Mouse (Mus musculus) CH12.LX (cell line): ENCODE data around the gene Klrd1. TPM values are rescaled to one million over a fixed set of nuclear protein-coding genes. Genes with fewer than 3 reads are reported as not detected.
"Not testable (repeated sequence)": the region's sequence is repeated elsewhere in the genome, so short reads cannot be mapped to it uniquely, and the experiment has no call there.

Experiments used
- DNase-seq: peaks from one replicate; pipeline ENCODE4 v3.0.0-alpha.2; 2013; ENCODE audit errors: extremely low read depth
- H3K27ac ChIP-seq: 2 replicates; pipeline ENCODE4 v1.5.1; 2012; ENCODE audit warnings: low read depth, mild to moderate bottlenecking, control low read depth, moderate library complexity; ENCODE audit not compliant: insufficient read depth
- H3K27me3 ChIP-seq: replicated peaks from 2 replicates; pipeline ENCODE3; 2012; ENCODE audit warnings: inconsistent platforms
- H3K36me3 ChIP-seq, 2 experiments: replicated peaks in 1 of 2; 2 replicates each; pipeline versions ENCODE3 to v1.6.1; 2012; ENCODE audit warnings: inconsistent platforms in 1 of 2, low read length in 1 of 2, mild to moderate bottlenecking in 1 of 2, mixed read lengths in 1 of 2, moderate library complexity in 1 of 2; ENCODE audit not compliant: control insufficient read depth in 1 of 2, insufficient read depth in 1 of 2
- H3K4me1 ChIP-seq, 2 experiments: 2 replicates each; pipeline ENCODE4 v1.6.1; 2012; ENCODE audit warnings: inconsistent platforms in 1 of 2, moderate library complexity in 1 of 2; ENCODE audit not compliant: insufficient read depth in 2 of 2, control insufficient read depth in 1 of 2
- H3K4me2 ChIP-seq: 2 replicates; pipeline ENCODE4 v1.6.1; 2012; ENCODE audit warnings: low read depth, mild to moderate bottlenecking, control low read depth; ENCODE audit not compliant: poor library complexity, insufficient read depth, severe bottlenecking
- H3K4me3 ChIP-seq, 3 experiments: fragments of 150-350 bp in 1 of 3; sonication (generic) in 1 of 3; replicated peaks in 1 of 3; 2 replicates each; pipeline versions ENCODE3 to v1.5.1; 2011 to 2012; ENCODE audit warnings: low read depth in 2 of 3, low read length in 2 of 3, mild to moderate bottlenecking in 2 of 3, moderate library complexity in 2 of 3, control low read depth in 1 of 3, improper control_type of control experiment in 1 of 3, inconsistent platforms in 1 of 3, mixed read lengths in 1 of 3; ENCODE audit not compliant: poor library complexity in 1 of 3
- H3K79me2 ChIP-seq: replicated peaks from 2 replicates; pipeline ENCODE4 v1.6.1; 2012; ENCODE audit warnings: mild to moderate bottlenecking, moderate library complexity; ENCODE audit not compliant: control insufficient read depth, poor library complexity, insufficient read depth, severe bottlenecking; ENCODE audit errors: extremely low read depth
- H3K9ac ChIP-seq: 2 replicates; pipeline ENCODE4 v1.6.1; 2012; ENCODE audit warnings: low read depth, mild to moderate bottlenecking, control low read depth, moderate library complexity; ENCODE audit not compliant: insufficient read depth
- H3K9me3 ChIP-seq: replicated peaks from 2 replicates; pipeline ENCODE3; 2012; ENCODE audit warnings: low read length, inconsistent platforms, mixed read lengths
- E2F4 ChIP-seq: IDR thresholded peaks from 2 replicates; pipeline ENCODE4 v1.6.1; 2011; ENCODE audit warnings: low read depth, low read length, improper control_type of control experiment; ENCODE audit not compliant: insufficient replicate concordance
- MAFK ChIP-seq: IDR thresholded peaks from 2 replicates; pipeline ENCODE4 v1.6.1; 2011; ENCODE audit warnings: low read length, improper control_type of control experiment; ENCODE audit not compliant: insufficient replicate concordance
- NELFE ChIP-seq: IDR thresholded peaks from 2 replicates; pipeline ENCODE4 v1.6.1; 2011; ENCODE audit warnings: low read depth, low read length, improper control_type of control experiment
- POLR2A ChIP-seq: IDR thresholded peaks from 2 replicates; pipeline ENCODE4 v1.6.1; 2011; ENCODE audit warnings: low read depth, mild to moderate bottlenecking, improper control_type of control experiment, low read length
- SIN3A ChIP-seq: IDR thresholded peaks from 2 replicates; pipeline ENCODE4 v1.6.1; 2012; ENCODE audit warnings: low read length, improper control_type of control experiment, inconsistent platforms
- TCF12 ChIP-seq: IDR thresholded peaks from 2 replicates; pipeline ENCODE4 v1.6.1; 2014; ENCODE audit warnings: low read depth, mild to moderate bottlenecking, inconsistent platforms, low read length, improper control_type of control experiment
- dilution Hi-C: fragments of 300-500 bp; cut with MboI; formaldehyde crosslinking; loops from 2 replicates; pipeline ENCODE4 v1.14.3; 2020; ENCODE audit warnings: low sequenced_read_pairs; ENCODE audit not compliant: extremely low pct_unique_long_range_greater_than_20kb, extremely low pct_ligation_motif_present
- in situ Hi-C: fragments of 300-500 bp; cut with MboI; formaldehyde crosslinking; loops from 3 replicates; pipeline ENCODE4 v1.14.3; 2019; ENCODE audit warnings: low sequenced_read_pairs, low pct_ligation_motif_present, low pct_unique_long_range_greater_than_20kb, mixed read lengths
- polyA plus RNA-seq: library from polyadenylated mRNA; unstranded; fragments of >175 nt; gene quantifications from 2 replicates; pipeline ENCODE4 v1.2.1, GENCODE M21; 2012; ENCODE audit warnings: low read depth; ENCODE audit not compliant: insufficient read length
- total RNA-seq, 2 experiments: library from RNA; depleted of rRNA; stranded (reverse); fragments of 300-350 nt in 1 of 2; fragments of >200 nt in 1 of 2; gene quantifications; 2 replicates each; pipeline ENCODE4 v1.2.3; 2012 to 2014

Gene Klrd1
- total and polyA plus RNA-seq, 3 experiments = not detected

GRCm38 (mm10) chr6:129623735-129624134 is 32.2 kb downstream of the Klrd1 start, which contains the start of gene Klrk1:
Gene Klrk1, minus strand, starts transcription at chr6:129623864.
- in situ Hi-C loops (no loop called here), dilution Hi-C loops (no loop called here)
- no peak within 1 kb of the TSS for H3K9ac ChIP-seq
- H3K9me3 ChIP-seq = no peaks in the 10 kb centered on the region
- no peaks in the 10 kb centered on the region for H3K4me1 ChIP-seq
- no peaks in the 10 kb centered on the region for H3K79me2 ChIP-seq
- 0 out of 2 replicates have a peak within 1 kb of the TSS, but pooled peaks have one; percentile 13 for H3K4me2 ChIP-seq
- H3K36me3 ChIP-seq = no peaks in the 10 kb centered on the region
- DNase-seq = peak; percentile 2
- no peak within 1 kb of the TSS for H3K4me3 ChIP-seq
- H3K27me3 ChIP-seq = no peaks in the 10 kb centered on the region
- TF ChIP-seq SIN3A (no peak), E2F4 (no peak), MAFK (no peak), NELFE (no peak), POLR2A (no peak), TCF12 (no peak)
- no peak within 1 kb of the TSS for H3K27ac ChIP-seq

GRCm38 (mm10) chr6:129631046-129631445 is 39.5 kb downstream of the Klrd1 start:
- H3K9me3 ChIP-seq, H3K9ac ChIP-seq, H3K4me2 ChIP-seq, DNase-seq, H3K4me1 ChIP-seq, H3K27me3 ChIP-seq, H3K27ac ChIP-seq, in situ Hi-C loops, H3K4me3 ChIP-seq, H3K79me2 ChIP-seq, dilution Hi-C loops, H3K36me3 ChIP-seq: not testable (repeated sequence)

DNA sequence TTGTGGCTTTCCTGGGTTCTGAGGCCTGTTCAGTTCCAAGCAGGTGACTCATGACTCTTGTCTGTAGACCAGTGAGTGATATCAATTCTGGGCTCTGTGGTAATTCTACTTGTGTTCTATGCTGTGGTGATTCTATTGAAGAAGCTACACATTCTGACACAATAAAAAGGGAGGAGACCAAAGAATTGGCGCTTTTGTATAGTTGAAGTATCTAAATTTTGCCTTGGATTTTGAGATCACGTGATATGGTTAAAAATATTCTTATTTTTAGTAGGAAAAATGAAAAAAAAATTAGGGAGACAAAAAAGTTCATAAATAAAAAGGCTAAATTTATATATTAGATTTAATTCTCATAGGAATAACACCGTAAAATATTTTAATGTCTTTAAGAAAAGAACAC is 51.7 kb downstream of the Klrd1 start, which contains the start of gene Klrc3:
Gene Klrc3, minus strand, starts transcription at position 101 of the 400 bp plus-strand sequence.
- DNase-seq, H3K4me3 ChIP-seq, H3K27ac ChIP-seq, H3K9ac ChIP-seq, H3K9me3 ChIP-seq, in situ Hi-C loops, H3K4me1 ChIP-seq, H3K79me2 ChIP-seq, H3K4me2 ChIP-seq, H3K36me3 ChIP-seq, dilution Hi-C loops, H3K27me3 ChIP-seq: not testable (repeated sequence)

DNA sequence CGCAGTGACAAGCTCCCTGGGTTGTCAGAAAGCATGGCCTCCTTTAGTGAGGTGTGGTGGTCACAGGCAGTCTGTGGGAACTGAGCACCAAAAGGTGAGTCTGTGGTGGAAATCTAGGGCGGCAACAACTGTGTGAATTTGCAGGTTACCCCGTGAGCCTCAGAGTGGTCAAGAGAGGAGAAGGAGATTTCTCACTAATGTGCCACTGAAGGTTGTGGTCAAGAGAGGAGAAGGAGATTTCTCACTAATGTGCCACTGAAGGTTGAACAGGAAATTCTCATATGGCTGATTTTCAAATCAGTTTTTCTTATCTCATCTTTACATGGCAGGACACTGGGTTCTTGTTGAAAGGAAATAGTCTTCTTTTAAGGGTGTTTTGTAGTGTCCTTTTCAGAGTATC is 52.5 kb downstream of the Klrd1 start:
- H3K4me3 ChIP-seq, H3K36me3 ChIP-seq, H3K4me2 ChIP-seq, H3K27ac ChIP-seq, H3K4me1 ChIP-seq, H3K9ac ChIP-seq, H3K27me3 ChIP-seq, DNase-seq, H3K9me3 ChIP-seq, H3K79me2 ChIP-seq, dilution Hi-C loops, in situ Hi-C loops: not testable (repeated sequence)

Other genes with a start within 250 kb of the Klrd1 start
- gene Clec12a, start 249.1 kb upstream of the Klrd1 start, total RNA-seq (2012; rRNA removed) = 1.7 TPM in 2 replicates
- gene Clec12a, start 249.1 kb upstream of the Klrd1 start, total RNA-seq (2014; rRNA removed) = 11.9 and 12.6 TPM in 2 replicates
- gene Clec12a, start 249.1 kb upstream of the Klrd1 start, polyA plus RNA-seq = 6.5 and 8.0 TPM in 2 replicates
- not detected in 2 replicates for gene Clec12b, start 205.9 kb upstream of the Klrd1 start, total RNA-seq (2012; rRNA removed)
- gene Clec12b, start 205.9 kb upstream of the Klrd1 start, total RNA-seq (2014; rRNA removed) = not detected in 2 replicates
- gene Clec12b, start 205.9 kb upstream of the Klrd1 start, polyA plus RNA-seq = not detected in 2 replicates
- not detected in 2 replicates for gene Clec1b, start 194.5 kb upstream of the Klrd1 start, total RNA-seq (2012; rRNA removed)
- gene Clec1b, start 194.5 kb upstream of the Klrd1 start, total RNA-seq (2014; rRNA removed) = not detected in 2 replicates
- not detected in 2 replicates for gene Clec1b, start 194.5 kb upstream of the Klrd1 start, polyA plus RNA-seq
- gene Clec9a, start 182.9 kb upstream of the Klrd1 start, total RNA-seq (2012; rRNA removed) = not detected in 2 replicates
- not detected in 2 replicates for gene Clec9a, start 182.9 kb upstream of the Klrd1 start, total RNA-seq (2014; rRNA removed)
- gene Clec9a, start 182.9 kb upstream of the Klrd1 start, polyA plus RNA-seq = not detected in 2 replicates
- gene Clec1a, start 139.8 kb upstream of the Klrd1 start, total RNA-seq (2012; rRNA removed) = not detected in 2 replicates
- gene Clec1a, start 139.8 kb upstream of the Klrd1 start, total RNA-seq (2014; rRNA removed) = not detected in 2 replicates
- gene Clec1a, start 139.8 kb upstream of the Klrd1 start, polyA plus RNA-seq = not detected in 2 replicates
- gene Olr1, start 84.6 kb upstream of the Klrd1 start, total RNA-seq (2012; rRNA removed) = not detected in 2 replicates
- gene Olr1, start 84.6 kb upstream of the Klrd1 start, total RNA-seq (2014; rRNA removed) = not detected in 2 replicates
- gene Olr1, start 84.6 kb upstream of the Klrd1 start, polyA plus RNA-seq = not detected in 2 replicates
- gene Tmem52b, start 79.2 kb upstream of the Klrd1 start, total RNA-seq (2012; rRNA removed) = not detected in 2 replicates
- gene Tmem52b, start 79.2 kb upstream of the Klrd1 start, total RNA-seq (2014; rRNA removed) = not detected in 2 replicates
- not detected in 2 replicates for gene Tmem52b, start 79.2 kb upstream of the Klrd1 start, polyA plus RNA-seq
- 43.9 and 46.3 TPM in 2 replicates for gene Gabarapl1, start 58.6 kb upstream of the Klrd1 start, total RNA-seq (2012; rRNA removed)
- gene Gabarapl1, start 58.6 kb upstream of the Klrd1 start, total RNA-seq (2014; rRNA removed) = 75.2 and 80.8 TPM in 2 replicates
- 96.2 and 102 TPM in 2 replicates for gene Gabarapl1, start 58.6 kb upstream of the Klrd1 start, polyA plus RNA-seq
- gene Klre1, start 13.9 kb upstream of the Klrd1 start, total RNA-seq (2012; rRNA removed) = not detected in 2 replicates
- not detected in 2 replicates for gene Klre1, start 13.9 kb upstream of the Klrd1 start, total RNA-seq (2014; rRNA removed)
- not detected in 2 replicates for gene Klre1, start 13.9 kb upstream of the Klrd1 start, polyA plus RNA-seq
- gene Klrk1, start 32.1 kb downstream of the Klrd1 start, total RNA-seq (2012; rRNA removed) = not detected in 2 replicates
- gene Klrk1, start 32.1 kb downstream of the Klrd1 start, total RNA-seq (2014; rRNA removed) = not detected in 2 replicates
- gene Klrk1, start 32.1 kb downstream of the Klrd1 start, polyA plus RNA-seq = not detected in 2 replicates
- not detected in 2 replicates for gene Klrc3, start 51.6 kb downstream of the Klrd1 start, total RNA-seq (2012; rRNA removed)
- gene Klrc3, start 51.6 kb downstream of the Klrd1 start, total RNA-seq (2014; rRNA removed) = not detected in 2 replicates
- not detected in 2 replicates for gene Klrc3, start 51.6 kb downstream of the Klrd1 start, polyA plus RNA-seq
- not detected in 2 replicates for gene Klrc2, start 68.9 kb downstream of the Klrd1 start, total RNA-seq (2012; rRNA removed)
- gene Klrc2, start 68.9 kb downstream of the Klrd1 start, total RNA-seq (2014; rRNA removed) = not detected in 2 replicates
- gene Klrc2, start 68.9 kb downstream of the Klrd1 start, polyA plus RNA-seq = not detected in 2 replicates
- gene Klrc1, start 87.2 kb downstream of the Klrd1 start, total RNA-seq (2012; rRNA removed) = not detected in 2 replicates
- not detected in 2 replicates for gene Klrc1, start 87.2 kb downstream of the Klrd1 start, total RNA-seq (2014; rRNA removed)
- not detected in 2 replicates for gene Klrc1, start 87.2 kb downstream of the Klrd1 start, polyA plus RNA-seq
- not detected in 2 replicates for gene Klri1, start 125.3 kb downstream of the Klrd1 start, total RNA-seq (2012; rRNA removed)
- gene Klri1, start 125.3 kb downstream of the Klrd1 start, total RNA-seq (2014; rRNA removed) = not detected in 2 replicates
- not detected in 2 replicates for gene Klri1, start 125.3 kb downstream of the Klrd1 start, polyA plus RNA-seq
- not detected in 2 replicates for gene Klri2, start 148.7 kb downstream of the Klrd1 start, total RNA-seq (2012; rRNA removed)
- gene Klri2, start 148.7 kb downstream of the Klrd1 start, total RNA-seq (2014; rRNA removed) = not detected in 2 replicates
- gene Klri2, start 148.7 kb downstream of the Klrd1 start, polyA plus RNA-seq = not detected in 2 replicates
- not detected in 2 replicates for gene Gm156, start 192.5 kb downstream of the Klrd1 start, total RNA-seq (2012; rRNA removed)
- gene Gm156, start 192.5 kb downstream of the Klrd1 start, total RNA-seq (2014; rRNA removed) = not detected in 2 replicates
- not detected in 2 replicates for gene Gm156, start 192.5 kb downstream of the Klrd1 start, polyA plus RNA-seq